Mouse (Mus musculus): ENCODE results near the gene Mrpl38.

Gene Mrpl38

DNA sequence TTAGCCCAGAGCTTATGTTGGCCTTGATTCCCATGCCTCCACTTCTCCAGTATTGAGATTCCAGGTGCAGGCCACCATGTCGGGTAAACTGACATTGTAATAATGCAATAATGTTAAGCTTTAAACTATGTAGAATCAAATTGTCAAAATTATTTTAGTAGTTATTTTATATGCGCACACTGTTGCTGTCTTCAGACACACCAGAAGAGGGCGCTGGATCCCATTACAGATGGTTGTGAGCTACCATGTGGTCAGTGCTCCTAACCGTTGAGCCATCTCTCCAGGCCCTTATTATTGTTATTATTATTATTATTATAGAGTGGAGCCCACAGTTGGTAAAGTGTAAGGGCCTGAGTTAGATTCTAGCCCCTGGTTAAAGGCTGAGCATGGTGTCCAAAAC lies 27.6 kb downstream of the Mrpl38 start:
- DNase-seq (ENCODE audit: low read depth, low spot score): no peak

DNA sequence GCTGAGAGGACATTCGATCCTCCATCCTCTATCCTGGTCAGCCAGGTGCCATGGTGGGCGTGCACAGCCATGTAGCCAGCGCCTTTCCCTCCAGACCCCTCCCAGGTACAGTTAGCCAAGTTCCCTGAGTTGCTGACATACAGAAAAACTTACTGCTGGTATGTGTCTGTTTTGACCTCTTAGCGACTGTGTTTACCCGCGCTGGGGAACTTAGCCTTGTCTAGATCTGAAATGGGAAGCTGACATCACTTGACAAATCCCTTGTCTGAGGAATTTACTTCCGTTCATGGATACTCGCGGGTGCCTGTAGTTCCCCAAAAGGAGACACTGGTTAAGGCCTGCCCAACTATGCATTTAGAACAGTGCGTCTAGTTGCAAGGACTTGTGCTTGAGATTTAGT lies 28.1 kb downstream of the Mrpl38 start:
- DNase-seq (ENCODE audit: low read depth, low spot score): peak; percentile 78

DNA sequence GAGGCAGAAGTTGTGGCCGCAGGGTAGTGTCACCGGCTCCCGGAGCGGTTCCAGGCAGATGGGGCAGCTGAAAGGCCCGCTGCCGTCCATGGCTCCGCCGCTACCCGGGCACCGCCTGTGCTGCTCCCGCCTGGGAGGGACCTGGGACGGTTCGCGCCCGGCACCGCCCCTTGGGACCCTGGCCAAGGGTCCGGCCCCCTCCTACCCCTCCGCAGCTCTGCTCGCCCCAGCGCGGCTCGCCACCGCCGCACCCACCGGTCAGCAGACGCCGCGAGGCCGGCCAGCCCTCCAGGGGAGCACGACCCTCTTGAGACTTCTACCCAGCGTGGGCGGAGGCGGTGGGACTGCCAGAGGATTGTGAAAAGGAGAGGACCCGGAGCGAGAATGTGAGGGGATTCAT lies 28.5 kb downstream of the Mrpl38 start:
- DNase-seq (ENCODE audit: low read depth, low spot score): peak; percentile 76

DNA sequence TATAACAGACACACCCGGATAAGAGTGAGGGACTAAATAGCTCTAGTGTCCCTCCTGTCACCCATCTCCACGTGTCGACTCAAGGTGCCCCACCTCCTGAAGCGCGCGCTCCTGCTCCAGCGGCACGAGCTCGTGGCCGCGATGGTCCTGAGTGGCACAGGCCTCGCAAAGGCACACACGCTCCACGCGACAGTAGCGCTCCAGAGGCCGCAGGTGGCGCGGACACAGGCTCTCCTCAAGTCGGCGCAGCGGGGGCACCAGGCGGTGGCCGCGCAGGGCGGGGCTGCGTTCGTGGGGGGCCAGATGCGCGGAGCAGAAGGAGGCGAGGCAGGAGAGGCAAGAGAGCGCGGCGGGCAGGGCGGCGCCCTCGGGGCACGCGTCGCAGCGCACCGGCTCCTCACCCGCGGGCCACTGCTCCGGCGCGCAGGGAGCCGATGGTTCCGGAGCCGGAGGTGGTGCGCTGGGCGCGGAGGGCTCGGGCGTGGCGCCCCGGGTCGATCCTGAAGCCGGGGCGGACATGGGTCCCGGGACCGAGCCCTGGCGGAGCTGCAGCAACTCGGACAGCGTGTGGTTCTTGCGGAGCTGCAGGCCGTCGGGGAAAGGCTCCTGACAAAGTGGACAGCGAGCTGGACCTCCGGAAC lies 29.1 kb downstream of the Mrpl38 start:
- DNase-seq (ENCODE audit: low read depth, low spot score): no peak

DNA sequence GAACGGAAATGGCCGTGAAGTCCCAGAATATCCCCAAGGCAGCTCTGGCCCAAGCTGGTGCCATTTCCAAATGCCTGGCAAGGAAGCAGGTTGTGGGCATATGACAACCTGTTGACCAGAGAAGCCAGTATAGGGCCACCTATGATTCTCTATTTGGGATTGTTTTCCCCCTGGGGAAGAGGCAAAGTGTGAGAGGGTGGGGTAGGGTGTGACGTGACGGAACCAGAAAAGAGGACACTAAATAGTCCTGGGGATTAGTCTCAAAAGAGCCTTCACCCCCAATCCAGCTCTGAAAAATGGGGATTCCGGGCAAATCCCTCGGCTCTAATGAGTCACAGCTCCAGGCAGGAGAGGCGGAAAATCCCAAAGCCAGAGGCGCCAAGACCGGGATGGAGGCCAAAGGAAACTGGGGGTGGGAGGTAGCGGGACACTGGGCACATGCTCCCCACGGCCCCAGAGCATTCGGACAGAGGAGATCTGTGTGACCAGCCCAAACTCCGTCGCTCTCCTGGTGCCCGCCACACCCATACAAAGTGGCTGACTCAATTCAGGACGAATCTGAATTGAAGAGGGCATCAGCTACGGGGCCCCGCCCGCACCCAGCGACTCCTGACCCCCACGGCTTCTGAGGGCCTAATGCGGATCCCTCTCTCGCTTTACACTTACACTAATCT lies 30.1 kb downstream of the Mrpl38 start:
- peak; percentile 93 for DNase-seq (ENCODE audit: low read depth, low spot score)

- no peak for DNase-seq (ENCODE audit: low read depth, low spot score)
Observed at GRCm38 (mm10) chr11:116107777-116108285, 30.8 kb downstream of the Mrpl38 start.

DNA sequence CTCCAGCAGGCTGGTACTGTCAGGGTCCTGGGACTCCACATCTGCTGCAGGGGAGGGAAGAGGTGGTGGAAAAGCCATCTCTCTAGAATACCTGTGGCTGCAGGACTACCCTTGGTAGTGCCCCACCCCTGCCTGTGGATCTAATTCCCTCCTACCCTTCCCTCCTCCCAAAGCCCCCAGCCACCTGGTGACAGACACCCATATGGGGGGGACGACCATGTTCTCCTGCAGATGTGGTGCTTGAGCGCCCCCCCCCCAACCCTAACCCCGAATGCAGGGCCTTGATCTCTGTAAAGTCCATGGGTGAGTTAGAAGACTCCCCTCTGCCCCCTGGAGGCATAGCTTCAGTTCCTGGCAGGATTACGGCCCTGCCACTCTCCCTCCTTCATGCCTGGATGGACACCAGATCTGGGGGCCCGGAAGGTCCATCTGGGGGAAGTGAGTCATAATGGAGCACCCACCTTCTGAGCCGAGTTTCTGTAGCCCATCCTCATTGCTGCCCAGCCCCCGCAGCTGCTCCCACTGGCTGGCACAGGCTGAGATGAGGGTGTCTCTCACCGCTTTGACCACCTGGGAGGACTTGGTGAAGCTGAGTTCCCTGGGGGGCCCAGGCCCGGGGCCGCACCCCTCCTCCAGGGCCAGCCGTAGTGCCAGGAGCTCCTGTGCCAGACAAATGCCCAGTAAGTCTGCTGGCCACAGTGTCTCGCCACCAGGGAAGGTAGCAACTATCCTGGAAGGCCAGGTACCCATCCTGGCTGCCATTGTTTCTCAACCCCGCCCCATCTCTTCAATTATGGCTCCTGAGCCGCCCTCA lies 31.5 kb downstream of the Mrpl38 start:
- DNase-seq (ENCODE audit: low read depth, low spot score): peak; percentile 65

GRCm38 (mm10) chr11:116106154-116106962 lies 32.3 kb downstream of the Mrpl38 start:
- no peak for DNase-seq (ENCODE audit: low read depth, low spot score)

- DNase-seq (ENCODE audit: low read depth, low spot score): no peak
Observed at GRCm38 (mm10) chr11:116105065-116105464, 33.6 kb downstream of the Mrpl38 start.

DNA sequence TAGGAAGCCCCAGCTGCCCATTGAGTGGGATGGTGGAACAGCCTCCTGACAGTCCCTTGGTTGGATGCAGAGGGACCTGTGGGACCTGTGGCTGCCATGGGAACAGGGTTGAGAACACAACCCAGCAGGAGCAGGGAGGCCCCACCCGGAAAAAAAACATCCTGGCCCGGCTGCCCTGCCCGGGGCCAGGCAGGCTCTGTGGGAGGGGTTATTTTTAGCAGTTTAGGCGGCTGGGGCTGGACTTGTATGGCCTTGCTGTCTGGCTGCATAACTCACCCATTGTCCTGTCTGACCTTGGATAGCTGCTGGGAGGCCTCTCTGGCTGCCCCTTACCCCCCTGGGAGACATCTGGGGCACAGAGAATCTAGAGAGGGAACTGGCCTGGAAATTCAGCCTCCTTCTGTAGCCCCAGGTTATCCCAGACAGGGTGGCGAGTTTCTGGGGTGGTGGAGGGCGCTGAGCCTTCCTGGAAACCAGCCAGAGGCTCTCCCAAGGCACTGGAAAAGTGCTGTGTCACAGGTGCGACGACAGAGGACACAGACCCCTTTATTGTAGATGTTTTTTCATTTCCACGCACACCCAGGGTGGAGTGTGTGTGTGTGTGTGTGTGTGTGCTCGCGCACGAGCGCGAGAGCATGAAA lies 34.5 kb downstream of the Mrpl38 start:
- DNase-seq (ENCODE audit: low read depth, low spot score): peak; percentile 91

GRCm38 (mm10) chr11:116103572-116103971 lies 35.1 kb downstream of the Mrpl38 start:
- DNase-seq (ENCODE audit: low read depth, low spot score): no peak

- DNase-seq (ENCODE audit: low read depth, low spot score): peak; percentile 62
Observed at GRCm38 (mm10) chr11:116102472-116102871, 36.2 kb downstream of the Mrpl38 start.

GRCm38 (mm10) chr11:116101931-116102381 lies 36.7 kb downstream of the Mrpl38 start:
- DNase-seq (ENCODE audit: low read depth, low spot score): peak; percentile 62

GRCm38 (mm10) chr11:116100839-116101238 lies 37.8 kb downstream of the Mrpl38 start:
- no peak for DNase-seq (ENCODE audit: low read depth, low spot score)

- peak; percentile 72 for DNase-seq (ENCODE audit: low read depth, low spot score)
Observed at GRCm38 (mm10) chr11:116100385-116100784, 38.3 kb downstream of the Mrpl38 start.

GRCm38 (mm10) chr11:116099462-116099861 lies 39.2 kb downstream of the Mrpl38 start:
- DNase-seq (ENCODE audit: low read depth, low spot score): no peak

DNA sequence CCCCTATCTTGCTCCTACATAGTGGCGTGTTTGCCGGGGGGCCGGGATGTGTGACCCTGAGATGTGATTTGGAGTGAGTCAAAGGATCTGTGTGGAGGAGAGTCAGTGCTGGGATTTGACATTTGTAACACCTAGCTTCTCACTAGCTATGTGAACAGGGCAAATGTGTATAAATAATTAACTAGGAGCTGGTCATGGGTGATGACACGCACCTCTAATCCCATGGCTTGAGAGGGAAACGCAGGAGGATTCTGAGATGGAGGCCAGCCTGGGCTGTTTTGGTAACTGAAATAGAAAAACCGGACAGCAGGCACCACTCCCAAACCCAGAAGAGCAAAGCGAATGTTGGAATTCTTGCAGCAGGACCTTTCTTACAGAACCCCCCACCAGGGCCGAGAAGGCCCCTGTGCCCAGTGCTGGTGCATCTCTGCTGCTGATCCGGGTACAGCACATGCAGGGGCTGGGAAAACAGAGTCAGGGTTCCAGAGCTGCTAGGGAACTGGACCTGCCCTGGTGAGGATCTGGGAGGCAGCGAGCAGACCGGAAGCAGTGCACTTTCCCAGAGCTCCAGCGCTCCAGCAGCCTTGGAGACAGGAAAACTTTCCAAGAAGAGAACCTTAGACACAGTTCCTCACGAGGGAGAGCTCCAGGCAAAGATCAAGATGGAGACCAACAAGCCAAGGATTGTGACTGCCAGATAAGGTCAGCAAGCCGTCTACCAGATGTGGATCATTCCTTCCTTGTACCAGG lies 39.8 kb downstream of the Mrpl38 start:
- DNase-seq (ENCODE audit: low read depth, low spot score): no peak

GRCm38 (mm10) chr11:116096213-116097108 lies 42.2 kb downstream of the Mrpl38 start:
- DNase-seq (ENCODE audit: low read depth, low spot score): peak; percentile 68

DNA sequence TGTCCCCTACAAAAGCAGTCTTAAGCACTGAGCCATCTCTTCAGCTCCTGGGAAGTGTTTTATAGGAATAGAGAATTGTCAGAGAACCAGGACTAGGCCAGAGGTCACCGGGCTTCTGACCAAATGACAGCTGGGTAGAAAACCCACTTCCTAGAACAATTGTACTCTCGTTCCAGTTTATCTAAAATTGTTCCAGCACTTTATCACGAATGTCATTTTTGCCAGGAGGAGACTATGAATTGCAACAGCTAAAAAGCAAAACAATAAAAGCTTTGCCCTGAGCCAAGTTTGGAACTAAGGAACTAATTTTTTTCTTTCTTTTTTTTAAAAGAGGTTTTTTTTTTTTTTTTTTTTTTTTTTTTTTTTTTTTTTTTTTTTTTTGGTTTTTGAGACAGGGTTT lies 43.1 kb downstream of the Mrpl38 start:
- peak; percentile 60 for DNase-seq (ENCODE audit: low read depth, low spot score)

Data from 3T3-L1 (cell line).